Mouse (Mus musculus) C2C12 (cell line): ENCODE measurements around the gene Hist3h2ba. TPM values are rescaled to one million over a fixed set of nuclear protein-coding genes. Genes with fewer than 3 reads are reported as not detected.

ENCODE experiments used
- H3K27me3 ChIP-seq: one replicate; pipeline ENCODE4 v1.6.1; 2011; ENCODE audit not compliant: control insufficient read depth, insufficient read depth, insufficient read length
- H3K36me3 ChIP-seq: one replicate; pipeline ENCODE4 v1.6.1; 2011; ENCODE audit not compliant: control insufficient read depth, insufficient read depth
- H3K4me3 ChIP-seq: one replicate; pipeline ENCODE4 v1.5.1; 2011; ENCODE audit warnings: mild to moderate bottlenecking, control low read depth; ENCODE audit not compliant: poor library complexity, insufficient read depth, severe bottlenecking
- H3K79me2 ChIP-seq: one replicate; pipeline ENCODE4 v1.6.1; 2011; ENCODE audit not compliant: control insufficient read depth, insufficient read depth
- H3K79me3 ChIP-seq: one replicate; pipeline ENCODE4 v1.6.1; 2011; ENCODE audit warnings: low read depth, control low read depth
- H3ac ChIP-seq: one replicate; pipeline ENCODE3; 2011; ENCODE audit warnings: low read depth; ENCODE audit not compliant: control insufficient read depth, insufficient read length
- CEBPB ChIP-seq: IDR thresholded peaks from one replicate; pipeline ENCODE4 v1.6.1; 2011; ENCODE audit warnings: low read depth, mild to moderate bottlenecking, control low read depth, moderate library complexity
- CTCF ChIP-seq: IDR thresholded peaks from one replicate; pipeline ENCODE4 v1.5.1; 2011; ENCODE audit not compliant: control insufficient read depth, insufficient read depth, insufficient read length
- FOSL1 ChIP-seq: IDR thresholded peaks from one replicate; pipeline ENCODE4 v1.8.0; 2011; ENCODE audit warnings: mild to moderate bottlenecking, low read length; ENCODE audit not compliant: poor library complexity, insufficient read depth, severe bottlenecking
- MAX ChIP-seq: IDR thresholded peaks from one replicate; pipeline ENCODE4 v1.6.1; 2011; ENCODE audit warnings: mild to moderate bottlenecking, control low read depth
- MYOD1 ChIP-seq: IDR thresholded peaks from one replicate; pipeline ENCODE4 v1.6.1; 2011; ENCODE audit warnings: low read depth; ENCODE audit not compliant: control insufficient read depth, insufficient read length
- MYOG ChIP-seq: IDR thresholded peaks from one replicate; pipeline ENCODE4 v1.6.1; 2011; ENCODE audit not compliant: control insufficient read depth, insufficient read length; ENCODE audit errors: extremely low read depth
- USF1 ChIP-seq: IDR thresholded peaks from one replicate; pipeline ENCODE4 v1.6.1; 2011; ENCODE audit warnings: low read depth, mild to moderate bottlenecking, control low read depth, moderate library complexity
- polyA plus RNA-seq: library from polyadenylated mRNA; unstranded; fragments of >200 nt; fragmentation: generic; extraction: Trizol; gene quantifications from one replicate; pipeline ENCODE4 v1.2.1, GENCODE M21; 2012; ENCODE audit warnings: missing spikeins

Gene Hist3h2ba
- polyA plus RNA-seq, 1 experiment = 1.6 TPM

DNA sequence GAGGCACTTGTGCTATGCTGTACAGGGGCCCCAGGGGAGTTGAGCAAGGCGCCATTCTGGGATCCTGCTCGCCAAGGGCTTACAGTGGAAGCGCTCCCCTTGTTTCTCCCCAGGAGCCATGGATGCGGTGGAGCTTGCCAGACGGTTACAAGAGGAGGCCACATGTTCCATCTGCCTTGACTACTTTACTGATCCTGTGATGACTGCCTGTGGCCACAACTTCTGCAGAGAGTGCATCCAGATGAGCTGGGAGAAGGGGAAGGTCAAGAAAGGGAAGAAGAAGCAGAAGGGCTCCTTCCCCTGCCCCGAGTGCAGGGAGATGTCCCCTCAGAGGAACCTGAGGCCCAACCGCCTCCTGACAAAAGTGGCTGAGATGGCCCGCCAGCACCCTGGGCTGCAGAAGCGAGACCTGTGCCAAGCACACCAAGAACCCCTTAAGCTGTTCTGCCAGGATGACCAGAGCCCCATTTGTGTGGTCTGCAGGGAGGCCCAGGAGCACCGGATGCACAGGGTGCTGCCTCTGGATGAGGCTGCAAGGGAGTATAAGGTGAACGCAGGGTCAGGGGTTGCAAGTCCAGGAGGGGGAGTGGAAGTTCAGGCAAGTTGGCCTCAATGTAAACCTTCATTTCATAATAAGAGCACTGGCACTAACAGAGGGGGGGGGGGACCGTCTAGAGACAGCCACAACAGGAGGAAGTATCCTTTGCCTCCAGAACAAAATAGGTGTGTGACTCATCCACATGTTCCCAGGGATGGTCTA lies 16.5 kb downstream of the Hist3h2ba start:
- Histone ChIP-seq H3ac (no peak overlapping the region), H3K4me3 (no peak overlapping the region), H3K79me3 (no peaks in the 10 kb centered on the region), H3K27me3 (no peaks in the 10 kb centered on the region), H3K36me3 (peaks cover 7% of the 10 kb centered on the region), H3K79me2 (no peaks in the 10 kb centered on the region)
- TF ChIP-seq CEBPB (no peak), MYOG (no peak), USF1 (no peak), MAX (no peak), FOSL1 (no peak), CTCF (no peak), MYOD1 (no peak)

DNA sequence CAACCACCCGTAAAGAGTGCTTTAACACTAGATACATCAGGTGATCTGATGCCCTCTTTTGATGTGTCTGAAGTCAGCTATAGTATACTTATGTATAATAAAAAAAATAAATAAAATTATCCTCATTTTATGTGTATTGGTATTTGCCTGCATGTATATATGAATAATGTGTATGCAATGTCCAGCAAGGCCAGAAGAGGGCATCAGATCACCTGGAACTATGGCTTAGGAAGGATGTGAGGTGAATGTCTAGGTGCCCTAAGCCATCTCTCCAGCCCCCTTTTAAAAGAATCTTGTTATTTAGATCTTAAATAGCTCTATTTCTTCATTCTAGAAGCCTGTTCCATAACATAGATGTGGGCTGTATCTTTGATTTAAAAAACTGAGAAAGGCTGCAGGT lies 18.6 kb downstream of the Hist3h2ba start:
- TF ChIP-seq MYOG = no peak
- no peak for TF ChIP-seq MYOD1
- TF ChIP-seq MAX = no peak
- TF ChIP-seq FOSL1 = no peak
- no peak for TF ChIP-seq USF1
- TF ChIP-seq CEBPB = no peak
- no peak for TF ChIP-seq CTCF
- no peaks in the 10 kb centered on the region for H3K79me2 ChIP-seq
- no peaks in the 10 kb centered on the region for H3K27me3 ChIP-seq
- H3ac ChIP-seq = no peak overlapping the region
- no peaks in the 10 kb centered on the region for H3K79me3 ChIP-seq
- H3K4me3 ChIP-seq = no peak overlapping the region
- H3K36me3 ChIP-seq = peaks cover 13% of the 10 kb centered on the region

DNA sequence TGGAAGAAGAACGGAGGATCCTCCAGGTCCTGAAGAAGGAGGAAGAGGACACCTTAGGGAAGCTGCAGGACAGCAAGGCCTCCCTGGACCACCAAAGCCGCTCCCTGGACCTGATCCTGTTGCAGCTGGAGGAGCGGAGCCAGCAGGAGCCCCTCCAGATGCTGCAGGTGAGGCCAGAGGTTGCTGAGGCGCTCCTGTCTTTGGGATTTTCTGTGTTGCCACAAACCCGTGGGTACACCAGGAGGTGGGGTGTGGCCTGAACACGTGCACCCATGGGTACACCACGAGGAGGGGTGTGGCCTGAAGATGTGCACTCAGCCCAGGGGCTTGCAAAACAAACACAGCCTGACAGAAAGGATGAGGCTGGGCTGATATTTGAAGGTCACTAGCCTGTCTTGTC lies 19.8 kb downstream of the Hist3h2ba start:
- Histone ChIP-seq H3K4me3 (no peak overlapping the region), H3K27me3 (no peaks in the 10 kb centered on the region), H3K79me2 (peaks cover 2% of the 10 kb centered on the region), H3K79me3 (no peaks in the 10 kb centered on the region), H3K36me3 (peaks cover 13% of the 10 kb centered on the region), H3ac (no peak overlapping the region)
- TF ChIP-seq CEBPB (no peak), MAX (no peak), FOSL1 (no peak), CTCF (no peak), USF1 (no peak), MYOD1 (no peak), MYOG (no peak)

DNA sequence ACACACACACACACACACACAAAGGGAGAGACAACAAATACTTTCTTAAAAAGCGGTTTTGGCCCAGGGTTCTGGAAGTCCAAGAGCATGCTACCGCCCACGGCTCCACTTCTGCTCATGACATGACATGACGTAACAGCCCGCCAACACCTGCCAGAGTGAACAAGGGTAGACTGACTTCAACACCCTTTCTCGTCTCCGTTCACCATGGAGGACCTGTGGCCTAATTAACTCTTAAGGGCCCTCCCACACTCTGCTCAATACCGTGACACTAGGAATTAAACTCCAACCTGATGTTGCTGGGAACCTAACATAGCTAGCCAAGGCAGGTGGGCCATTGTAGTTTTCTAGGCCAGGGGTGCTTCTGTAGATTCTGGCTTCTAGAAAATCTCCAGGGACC lies 20.3 kb downstream of the Hist3h2ba start:
- Histone ChIP-seq H3K79me3 (peaks cover 2% of the 10 kb centered on the region), H3K27me3 (no peaks in the 10 kb centered on the region), H3ac (no peak overlapping the region), H3K36me3 (peaks cover 13% of the 10 kb centered on the region), H3K4me3 (no peak overlapping the region), H3K79me2 (peaks cover 7% of the 10 kb centered on the region)
- no peak for TF ChIP-seq USF1
- no peak for TF ChIP-seq CTCF
- TF ChIP-seq FOSL1 = no peak
- no peak for TF ChIP-seq MYOD1
- no peak for TF ChIP-seq CEBPB
- TF ChIP-seq MYOG = no peak
- TF ChIP-seq MAX = no peak

DNA sequence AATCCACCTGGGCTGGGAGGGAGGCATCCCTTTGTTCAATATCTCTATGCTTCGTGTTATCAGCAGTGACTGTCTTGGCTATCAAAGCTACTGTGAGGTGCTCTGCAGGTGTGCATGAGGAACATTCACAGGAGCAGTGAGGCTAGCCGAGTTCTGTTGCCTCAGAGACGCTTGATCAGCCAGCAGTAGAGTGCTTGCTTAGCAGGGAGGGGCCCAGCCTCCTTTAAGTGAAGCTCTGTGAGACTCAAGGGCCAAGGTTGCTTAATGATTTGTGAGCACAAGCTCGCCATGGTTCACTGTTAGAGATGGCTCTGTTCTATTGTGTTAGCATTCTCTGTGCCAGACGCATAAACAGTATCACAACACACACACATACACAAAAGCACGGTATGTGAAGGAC lies 20.9 kb downstream of the Hist3h2ba start:
- TF ChIP-seq MAX (no peak), CTCF (no peak), CEBPB (no peak), MYOD1 (no peak), FOSL1 (no peak), USF1 (no peak), MYOG (no peak)
- peaks cover 13% of the 10 kb centered on the region for H3K36me3 ChIP-seq
- peaks cover 7% of the 10 kb centered on the region for H3K79me3 ChIP-seq
- H3ac ChIP-seq = no peak overlapping the region
- peaks cover 14% of the 10 kb centered on the region for H3K79me2 ChIP-seq
- no peak overlapping the region for H3K4me3 ChIP-seq
- no peaks in the 10 kb centered on the region for H3K27me3 ChIP-seq
